Comparison of ENCODE assay signal across 8 mouse cellular contexts in genomic region chr3:146326743-146327536, GRCm38 (mm10).
DNase-seq lines count a peak whose midpoint lies in the region; ATAC-seq lines count a peak whose summit lies in the region.

No protein-coding gene starts in this region.

- peaks cover 7% of the 10 kb centered on the region for H3K4me1 ChIP-seq in heart, embryonic 16.5 days (ENCODE audit: control insufficient read depth, insufficient read depth, low read length)
- peaks cover 21% of the 10 kb centered on the region for H3K4me1 ChIP-seq in embryonic facial prominence, embryonic 10.5 days
- peaks cover 24% of the 10 kb centered on the region for H3K4me1 ChIP-seq in hindbrain, embryonic 13.5 days (replicated peaks)
- H3K4me1 ChIP-seq in midbrain, embryonic 11.5 days (ENCODE audit: control insufficient read depth, insufficient read depth, low read length): peaks cover 13% of the 10 kb centered on the region; the same call in 1 of the 2 replicates

- H3K27ac ChIP-seq in heart, embryonic 16.5 days (ENCODE audit: low read length): no peak overlapping the region
- H3K27ac ChIP-seq in embryonic facial prominence, embryonic 10.5 days (replicated peaks): peak overlapping the region; percentile 85
- H3K27ac ChIP-seq in hindbrain, embryonic 13.5 days: peak overlapping the region; percentile 89
- no peak overlapping the region; the same call in 1 of the 2 replicates for H3K27ac ChIP-seq in midbrain, embryonic 11.5 days (ENCODE audit: low read depth, low read length)

- H3K4me3 ChIP-seq in heart, embryonic 16.5 days (ENCODE audit: low read length): no peak overlapping the region; the same call in 1 of the 2 replicates
- peak overlapping the region; percentile 55 for H3K4me3 ChIP-seq in embryonic facial prominence, embryonic 10.5 days
- no peak overlapping the region for H3K4me3 ChIP-seq in hindbrain, embryonic 13.5 days
- no peak overlapping the region for H3K4me3 ChIP-seq in midbrain, embryonic 11.5 days (ENCODE audit: low read depth, low read length)

- H3K27me3 ChIP-seq in heart, embryonic 16.5 days (ENCODE audit: control insufficient read depth, insufficient read depth, low read length): no peaks in the 10 kb centered on the region
- H3K27me3 ChIP-seq in embryonic facial prominence, embryonic 10.5 days (replicated peaks; ENCODE audit: low read depth, poor library complexity, severe bottlenecking): peaks cover 13% of the 10 kb centered on the region
- peaks cover 32% of the 10 kb centered on the region for H3K27me3 ChIP-seq in hindbrain, embryonic 13.5 days
- no peaks in the 10 kb centered on the region for H3K27me3 ChIP-seq in midbrain, embryonic 11.5 days (ENCODE audit: control insufficient read depth, insufficient read depth, low read length)

- peak overlapping the region; percentile 79 for H3K4me2 ChIP-seq in heart, embryonic 16.5 days (ENCODE audit: low read depth, low read length)
- H3K4me2 ChIP-seq in hindbrain, embryonic 13.5 days: peak overlapping the region; percentile 50
- H3K4me2 ChIP-seq in midbrain, embryonic 11.5 days: peak overlapping the region; percentile 48; the same call in 1 of the 2 replicates

- H3K9ac ChIP-seq in heart, embryonic 16.5 days (ENCODE audit: low read length): no peak overlapping the region; the same call in 1 of the 2 replicates
- H3K9ac ChIP-seq in hindbrain, embryonic 13.5 days: no peak overlapping the region; the same call in 1 of the 2 replicates
- H3K9ac ChIP-seq in midbrain, embryonic 11.5 days (ENCODE audit: low read length): no peak overlapping the region

- 30% methylated on average over 14 of the region's 17 CpGs for WGBS in heart, embryonic 16.5 days
- 41% methylated on average over 16 of the region's 17 CpGs for WGBS in embryonic facial prominence, embryonic 10.5 days
- 39% methylated on average over 14 of the region's 17 CpGs for WGBS in hindbrain, embryonic 13.5 days
- 40% methylated on average over 14 of the region's 17 CpGs for WGBS in midbrain, embryonic 11.5 days

- DNase-seq in heart, postnatal 25 days (ENCODE audit: low spot score): no peak
- DNase-seq in embryonic facial prominence, embryonic 10.5 days (ENCODE audit: low spot score): no peak
- peak; percentile 88 for DNase-seq in midbrain, embryonic 11.5 days (ENCODE audit: low spot score, missing footprints)
- no peak for DNase-seq in cerebellum, adult 11-12 months
- DNase-seq in layer of hippocampus, adult 9-10 months (ENCODE audit: low spot score): no peak
- DNase-seq in retina, postnatal 1 day: no peak

- no peaks in the 10 kb centered on the region for H3K36me3 ChIP-seq in heart, embryonic 16.5 days (ENCODE audit: control insufficient read depth, insufficient read depth)
- H3K36me3 ChIP-seq in embryonic facial prominence, embryonic 10.5 days (replicated peaks): no peaks in the 10 kb centered on the region
- no peaks in the 10 kb centered on the region for H3K36me3 ChIP-seq in hindbrain, embryonic 13.5 days
- no peaks in the 10 kb centered on the region for H3K36me3 ChIP-seq in midbrain, embryonic 11.5 days (ENCODE audit: control insufficient read depth, insufficient read depth, low read length)

- 0 out of 2 replicates have a peak, but pooled peaks have one; percentile 14 for ATAC-seq in heart, embryonic 16.5 days (replicated peaks; ENCODE audit: extremely low read depth, insufficient read depth, low FRiP score)
- peak; percentile 34 for ATAC-seq in hindbrain, embryonic 13.5 days (ENCODE audit: low FRiP score)
- ATAC-seq in midbrain, embryonic 11.5 days (ENCODE audit: low FRiP score): peak; percentile 54

- H3K9me3 ChIP-seq in heart, embryonic 16.5 days (replicated peaks; ENCODE audit: control insufficient read depth, low read length): no peaks in the 10 kb centered on the region
- no peaks in the 10 kb centered on the region for H3K9me3 ChIP-seq in embryonic facial prominence, embryonic 10.5 days
- H3K9me3 ChIP-seq in hindbrain, embryonic 13.5 days: no peaks in the 10 kb centered on the region
- H3K9me3 ChIP-seq in midbrain, embryonic 11.5 days (ENCODE audit: control insufficient read depth, low read length): no peaks in the 10 kb centered on the region

- intact Hi-C loops in heart, postnatal 25 days (cut with DNase I): loop anchor here (5.0 kb wide), 2 partner anchors 140 to 590 kb away; no protein-coding TSS in a partner anchor

Comparison
In these comparisons a context has a peak if more than half of its experiments do, and no peak if none do; other contexts are left out.
1. H3K27ac ChIP-seq: peak in embryonic facial prominence, embryonic 10.5 days (single experiment) and hindbrain, embryonic 13.5 days (single experiment); none in heart, embryonic 16.5 days (single experiment) and midbrain, embryonic 11.5 days (single experiment).
2. Peak in every context shown above with its lines, with median percentiles within 50 percentile points of each other: ATAC-seq and H3K4me2 ChIP-seq.